Mouse (Mus musculus) heart, embryonic 12.5 days (tissue): ENCODE measurements at regions not wholly inside any gene's neighbourhood (a gene's known extent, or its start where the extent isn't known, plus 50 kb on each side); places are given as distances from the start of the nearest gene placed in this dataset.

Experiments used
- ATAC-seq: fragments of 200-750 bp; cut with Nextera tagmentation; 2 replicates; pipeline ENCODE4 v1.8.0; 2017; ENCODE audit warnings: moderate TSS enrichment, moderate library complexity; ENCODE audit not compliant: insufficient number of reproducible peaks, low FRiP score
- H3K27ac ChIP-seq: fragments of 300-500 bp; sonication (generic); 2 replicates; pipeline ENCODE4 v1.5.1; 2016; ENCODE audit warnings: mild to moderate bottlenecking, moderate library complexity; ENCODE audit not compliant: poor library complexity, severe bottlenecking
- H3K27me3 ChIP-seq: fragments of 300-500 bp; sonication (generic); replicated peaks from 2 replicates; pipeline ENCODE4 v1.6.1; 2016; ENCODE audit warnings: mild to moderate bottlenecking, moderate library complexity
- H3K36me3 ChIP-seq: fragments of 300-500 bp; sonication (generic); 2 replicates; pipeline ENCODE4 v1.6.1; 2016; ENCODE audit warnings: mild to moderate bottlenecking, moderate library complexity
- H3K4me1 ChIP-seq: fragments of 300-500 bp; sonication (generic); replicated peaks from 2 replicates; pipeline ENCODE4 v1.6.1; 2016; ENCODE audit warnings: mild to moderate bottlenecking
- H3K4me2 ChIP-seq: fragments of 300-500 bp; sonication (generic); 2 replicates; pipeline ENCODE4 v1.6.1; 2016; ENCODE audit warnings: mild to moderate bottlenecking, moderate library complexity
- H3K4me3 ChIP-seq: fragments of 300-500 bp; sonication (generic); 2 replicates; pipeline ENCODE4 v1.5.1; 2016; ENCODE audit warnings: mild to moderate bottlenecking
- H3K9ac ChIP-seq: fragments of 300-500 bp; sonication (generic); 2 replicates; pipeline ENCODE4 v1.6.1; 2016; ENCODE audit warnings: mild to moderate bottlenecking, moderate library complexity
- H3K9me3 ChIP-seq: fragments of 300-500 bp; sonication (generic); replicated peaks from 2 replicates; pipeline ENCODE4 v1.6.1; 2016; ENCODE audit warnings: mild to moderate bottlenecking, moderate library complexity
- WGBS: fragments of 180-500 bp; shearing (Covaris S2); methylation state at CpG from one replicate; pipeline ENCODE4 v1.1.7; 2016; 5-methylcytosine and 5-hydroxymethylcytosine counted together

GRCm38 (mm10) chr12:52436941-52437340, 66.8 kb upstream of the Arhgap5 start:
- H3K9me3 ChIP-seq, result no peaks in the 10 kb centered on the region
- H3K4me1 ChIP-seq, result no peaks in the 10 kb centered on the region
- H3K4me2 ChIP-seq, result no peak overlapping the region
- WGBS, result 75% methylated on average over 4 of the region's 4 CpGs
- no peak overlapping the region for H3K4me3 ChIP-seq
- H3K27me3 ChIP-seq, result no peaks in the 10 kb centered on the region
- no peak overlapping the region for H3K27ac ChIP-seq
- no peaks in the 10 kb centered on the region for H3K36me3 ChIP-seq
- no peak for ATAC-seq
- no peak overlapping the region for H3K9ac ChIP-seq

- ATAC-seq, result no peak
- no peak overlapping the region for H3K9ac ChIP-seq
- H3K4me3 ChIP-seq, result no peak overlapping the region
- no peak overlapping the region for H3K27ac ChIP-seq
- H3K4me1 ChIP-seq, result 0 out of 2 replicates have a peak, but pooled peaks cover 3% of the 10 kb centered on the region
- H3K4me2 ChIP-seq, result no peak overlapping the region
- H3K36me3 ChIP-seq, result no peaks in the 10 kb centered on the region
- H3K27me3 ChIP-seq, result no peaks in the 10 kb centered on the region
- no peaks in the 10 kb centered on the region for H3K9me3 ChIP-seq
- 80% methylated on average over 1 of the region's 1 CpGs for WGBS
Measured at GRCm38 (mm10) chr12:52439241-52439640, 64.5 kb upstream of the Arhgap5 start.

- H3K27me3 ChIP-seq, result no peaks in the 10 kb centered on the region
- no peak overlapping the region for H3K27ac ChIP-seq
- no peak for ATAC-seq
- H3K4me1 ChIP-seq, result 0 out of 2 replicates have a peak, but pooled peaks cover 5% of the 10 kb centered on the region
- H3K9ac ChIP-seq, result no peak overlapping the region
- H3K4me3 ChIP-seq, result no peak overlapping the region
- no peak overlapping the region for H3K4me2 ChIP-seq
- H3K36me3 ChIP-seq, result no peaks in the 10 kb centered on the region
- 67% methylated on average over 7 of the region's 7 CpGs for WGBS
- H3K9me3 ChIP-seq, result no peaks in the 10 kb centered on the region
Measured at GRCm38 (mm10) chr12:52440868-52441365, 62.9 kb upstream of the Arhgap5 start.

- Histone ChIP-seq H3K27me3 (no peaks in the 10 kb centered on the region), H3K36me3 (no peaks in the 10 kb centered on the region), H3K4me2 (no peak overlapping the region), H3K9ac (no peak overlapping the region), H3K9me3 (no peaks in the 10 kb centered on the region), H3K27ac (no peak overlapping the region), H3K4me3 (no peak overlapping the region), H3K4me1 (peaks cover 13% of the 10 kb centered on the region; the same call in 1 of the 2 replicates)
- ATAC-seq, result no peak
- WGBS, result 85% methylated on average over 5 of the region's 5 CpGs
Measured at GRCm38 (mm10) chr12:52442337-52442736, 61.4 kb upstream of the Arhgap5 start.

GRCm38 (mm10) chr12:52445731-52446130, 58.0 kb upstream of the Arhgap5 start:
- H3K27me3 ChIP-seq, result no peaks in the 10 kb centered on the region
- no peak overlapping the region for H3K4me3 ChIP-seq
- H3K9me3 ChIP-seq, result no peaks in the 10 kb centered on the region
- WGBS, result 30% methylated on average over 2 of the region's 2 CpGs
- no peak overlapping the region for H3K27ac ChIP-seq
- no peak overlapping the region for H3K9ac ChIP-seq
- no peak for ATAC-seq
- peaks cover 24% of the 10 kb centered on the region; the same call in 1 of the 2 replicates for H3K4me1 ChIP-seq
- no peak overlapping the region for H3K4me2 ChIP-seq
- H3K36me3 ChIP-seq, result no peaks in the 10 kb centered on the region

- no peak overlapping the region for H3K4me3 ChIP-seq
- H3K27me3 ChIP-seq, result no peaks in the 10 kb centered on the region
- no peak overlapping the region for H3K9ac ChIP-seq
- WGBS, result 82% methylated on average over 7 of the region's 7 CpGs
- peaks cover 24% of the 10 kb centered on the region; the same call in 1 of the 2 replicates for H3K4me1 ChIP-seq
- no peak overlapping the region for H3K27ac ChIP-seq
- no peaks in the 10 kb centered on the region for H3K36me3 ChIP-seq
- no peaks in the 10 kb centered on the region for H3K9me3 ChIP-seq
- no peak overlapping the region for H3K4me2 ChIP-seq
- no peak for ATAC-seq
Measured at GRCm38 (mm10) chr12:52446501-52446900, 57.3 kb upstream of the Arhgap5 start.

- H3K4me2 ChIP-seq, result no peak overlapping the region
- no peak overlapping the region for H3K9ac ChIP-seq
- no peaks in the 10 kb centered on the region for H3K27me3 ChIP-seq
- 46% methylated on average over 5 of the region's 5 CpGs for WGBS
- peaks cover 22% of the 10 kb centered on the region; the same call in 1 of the 2 replicates for H3K4me1 ChIP-seq
- no peaks in the 10 kb centered on the region for H3K36me3 ChIP-seq
- H3K4me3 ChIP-seq, result no peak overlapping the region
- ATAC-seq, result no peak
- H3K9me3 ChIP-seq, result no peaks in the 10 kb centered on the region
- H3K27ac ChIP-seq, result no peak overlapping the region
Measured at GRCm38 (mm10) chr12:52447482-52447881, 56.3 kb upstream of the Arhgap5 start.

- Histone ChIP-seq H3K27me3 (no peaks in the 10 kb centered on the region), H3K27ac (no peak overlapping the region), H3K4me1 (peaks cover 21% of the 10 kb centered on the region; the same call in 1 of the 2 replicates), H3K4me2 (no peak overlapping the region), H3K36me3 (no peaks in the 10 kb centered on the region), H3K9me3 (no peaks in the 10 kb centered on the region), H3K4me3 (no peak overlapping the region), H3K9ac (no peak overlapping the region)
- ATAC-seq, result no peak
- 58% methylated on average over 1 of the region's 1 CpGs for WGBS
Measured at GRCm38 (mm10) chr12:52448218-52448617, 55.6 kb upstream of the Arhgap5 start.

- ATAC-seq, result no peak
- 0 out of 2 replicates have a peak, but pooled peaks cover 4% of the 10 kb centered on the region for H3K4me1 ChIP-seq
- 80% methylated on average over 5 of the region's 5 CpGs for WGBS
Measured at GRCm38 (mm10) chr12:52453890-52454289, 49.9 kb upstream of the Arhgap5 start.

More at GRCm38 (mm10) chr12:52453890-52454289, 49.9 kb upstream of the Arhgap5 start:
- no peaks in the 10 kb centered on the region for H3K36me3 ChIP-seq
- H3K9me3 ChIP-seq, result peaks cover 3% of the 10 kb centered on the region
- no peak overlapping the region for H3K9ac ChIP-seq
- H3K4me3 ChIP-seq, result no peak overlapping the region
- H3K4me2 ChIP-seq, result no peak overlapping the region
- no peaks in the 10 kb centered on the region for H3K27me3 ChIP-seq
- H3K27ac ChIP-seq, result no peak overlapping the region
